Mouse (Mus musculus): ENCODE results near the gene Amz2.

- TF ChIP-seq CTCF (conservative IDR thresholded peaks at IDR 0.05; ENCODE audit: low read length), result no peak
- no peak for TF ChIP-seq POU5F1 (IDR thresholded peaks at IDR 0.05; ENCODE audit: borderline replicate concordance, low read length)
- TF ChIP-seq NANOG (IDR thresholded peaks at IDR 0.05; ENCODE audit: borderline replicate concordance, low read length), result no peak
Measured at GRCm38 (mm10) chr11:109500206-109500605, 74.5 kb downstream of the Amz2 start.

Measured in E14TG2a.4 (cell line).